Mouse (Mus musculus) cerebellum, adult 9-10 months (tissue): Measurements from ENCODE around the gene Cdc34.
"Not testable (repeated sequence)": the region's sequence is repeated elsewhere in the genome, so short reads cannot be mapped to it uniquely, and the experiment has no call there.

Experiments used
- DNase-seq: peaks from one replicate; pipeline ENCODE4 v3.0.0; 2022

Gene Cdc34

DNA sequence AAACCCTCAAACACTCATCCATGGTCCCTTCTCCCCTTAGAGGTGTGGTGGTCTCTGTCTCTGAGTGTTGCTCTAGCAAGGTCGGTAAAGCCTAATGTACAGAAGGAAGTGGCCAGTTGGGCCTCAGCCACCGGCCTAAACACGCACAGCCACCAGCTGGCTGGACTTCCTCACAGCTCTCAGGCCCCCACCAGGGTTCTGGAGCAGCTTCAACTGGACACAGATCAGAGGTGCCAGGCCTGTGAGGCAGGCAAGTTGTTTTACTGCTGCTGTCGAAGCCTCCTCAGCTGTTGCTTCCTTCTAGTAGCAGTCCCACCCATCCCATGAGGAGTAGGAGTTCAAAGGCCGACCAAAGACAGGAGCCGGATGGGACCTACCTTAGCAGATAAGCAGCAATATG is 15.9 kb downstream of the Cdc34 start:
- peak; percentile 91 for DNase-seq

DNA sequence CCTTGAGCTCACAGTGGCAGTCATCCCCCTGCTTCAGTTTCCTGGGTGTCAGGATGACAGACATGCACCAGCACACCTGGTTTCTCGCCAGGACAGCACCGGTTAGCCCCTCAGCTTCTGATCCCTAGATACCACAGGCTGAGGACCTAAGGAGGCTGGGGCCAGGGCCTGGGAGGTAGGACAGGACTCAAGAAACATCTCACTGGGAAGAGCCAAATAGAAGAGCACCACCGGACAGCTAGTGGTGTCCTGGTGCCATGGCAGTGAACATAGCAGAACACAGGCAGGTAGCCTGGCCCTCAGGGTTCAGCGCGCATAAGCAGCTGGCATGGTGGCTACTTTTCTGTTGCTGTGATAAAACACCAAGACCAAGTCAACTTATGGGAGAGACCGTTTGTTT is 16.5 kb downstream of the Cdc34 start:
- peak; percentile 53 for DNase-seq

DNA sequence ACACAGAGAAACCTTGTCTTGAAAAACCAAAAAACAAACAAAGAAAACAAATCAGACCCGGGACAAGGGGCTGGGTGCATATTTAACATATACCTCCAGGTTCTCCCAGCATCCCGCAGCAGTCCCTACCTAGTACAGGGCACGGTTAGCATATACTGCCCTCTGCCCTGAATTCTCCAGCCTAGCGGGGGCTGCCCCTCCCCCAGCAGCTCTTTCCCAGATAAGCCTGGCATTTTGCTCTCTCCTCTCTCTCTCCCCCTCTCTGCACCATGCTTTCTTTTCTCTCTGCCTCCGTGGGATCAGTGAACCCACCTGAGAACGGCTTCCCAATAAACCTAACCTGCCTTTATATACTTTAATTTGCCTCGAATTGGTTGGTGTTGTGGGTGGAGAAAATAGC is 18.7 kb downstream of the Cdc34 start:
- no peak for DNase-seq

DNA sequence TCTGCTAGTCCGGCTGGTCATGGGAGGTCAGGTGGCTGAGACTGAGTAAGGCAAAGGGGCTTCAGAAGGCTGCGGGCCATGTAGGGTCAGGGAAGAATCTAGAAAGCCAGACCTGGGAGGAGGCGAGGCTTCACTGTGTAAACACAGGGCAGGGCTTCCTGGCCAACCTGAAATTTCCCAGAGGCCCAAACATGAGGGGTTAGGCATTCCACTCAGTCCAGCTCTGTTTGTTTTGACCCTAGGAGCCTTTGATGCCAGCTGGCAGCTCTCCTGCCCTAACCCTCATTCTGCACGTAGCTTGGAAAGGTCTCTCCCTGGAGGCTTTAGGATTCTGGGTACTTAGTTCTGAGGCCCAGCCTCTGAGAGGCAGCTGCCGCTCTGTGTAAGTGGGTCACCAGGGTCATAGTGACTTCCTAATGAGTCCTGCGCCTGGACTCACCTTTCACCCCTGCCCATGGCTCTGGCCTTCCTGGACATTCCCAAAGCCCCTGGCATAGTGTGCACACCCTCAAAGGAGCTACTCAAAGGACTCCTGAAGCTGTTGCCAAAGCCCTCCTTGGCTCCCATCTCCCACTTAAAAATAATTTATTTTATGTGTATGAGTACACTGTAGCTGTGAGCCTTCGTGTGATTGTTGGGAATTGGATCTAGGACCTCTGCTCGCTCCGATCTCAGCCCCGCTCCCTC is 19.6 kb downstream of the Cdc34 start:
- DNase-seq, result peak; percentile 62

DNA sequence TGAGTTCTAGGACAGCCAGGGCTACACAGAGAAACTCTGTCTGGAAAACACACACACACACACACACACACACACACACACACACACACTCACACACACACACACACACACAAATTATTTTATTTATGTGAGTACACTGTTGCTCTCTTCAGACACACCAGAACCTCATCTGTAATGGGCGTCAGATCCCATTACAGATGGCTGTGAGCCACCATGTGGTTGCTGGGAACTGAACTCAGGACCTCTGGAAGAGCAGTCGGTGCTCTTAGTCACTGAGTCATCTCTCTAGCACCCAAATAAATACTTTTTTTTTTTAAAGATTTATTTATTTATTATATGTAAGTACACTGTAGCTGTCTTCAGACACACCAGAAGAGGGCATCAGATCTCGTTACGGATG is 21.0 kb downstream of the Cdc34 start:
- DNase-seq, result not testable (repeated sequence)

DNA sequence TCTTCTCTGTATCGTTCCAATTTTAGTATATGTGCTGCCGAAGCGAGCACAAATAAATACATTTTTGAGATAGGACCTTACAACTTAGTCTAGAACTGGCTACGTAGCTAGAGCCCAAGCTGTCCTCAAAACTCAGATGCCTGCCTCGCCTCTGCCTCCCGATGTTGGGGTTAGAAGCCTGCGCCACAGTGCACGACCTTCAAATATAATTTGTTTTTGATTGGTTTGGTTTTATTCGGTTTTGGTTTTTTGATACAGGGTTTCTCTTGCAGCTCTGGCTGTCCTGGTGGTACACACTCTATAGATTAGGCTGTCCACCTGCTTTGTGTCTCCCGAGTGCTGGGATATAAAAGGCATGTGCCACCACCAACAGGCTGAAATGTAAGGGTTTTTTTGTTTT is 21.5 kb downstream of the Cdc34 start:
- peak; percentile 58 for DNase-seq

DNA sequence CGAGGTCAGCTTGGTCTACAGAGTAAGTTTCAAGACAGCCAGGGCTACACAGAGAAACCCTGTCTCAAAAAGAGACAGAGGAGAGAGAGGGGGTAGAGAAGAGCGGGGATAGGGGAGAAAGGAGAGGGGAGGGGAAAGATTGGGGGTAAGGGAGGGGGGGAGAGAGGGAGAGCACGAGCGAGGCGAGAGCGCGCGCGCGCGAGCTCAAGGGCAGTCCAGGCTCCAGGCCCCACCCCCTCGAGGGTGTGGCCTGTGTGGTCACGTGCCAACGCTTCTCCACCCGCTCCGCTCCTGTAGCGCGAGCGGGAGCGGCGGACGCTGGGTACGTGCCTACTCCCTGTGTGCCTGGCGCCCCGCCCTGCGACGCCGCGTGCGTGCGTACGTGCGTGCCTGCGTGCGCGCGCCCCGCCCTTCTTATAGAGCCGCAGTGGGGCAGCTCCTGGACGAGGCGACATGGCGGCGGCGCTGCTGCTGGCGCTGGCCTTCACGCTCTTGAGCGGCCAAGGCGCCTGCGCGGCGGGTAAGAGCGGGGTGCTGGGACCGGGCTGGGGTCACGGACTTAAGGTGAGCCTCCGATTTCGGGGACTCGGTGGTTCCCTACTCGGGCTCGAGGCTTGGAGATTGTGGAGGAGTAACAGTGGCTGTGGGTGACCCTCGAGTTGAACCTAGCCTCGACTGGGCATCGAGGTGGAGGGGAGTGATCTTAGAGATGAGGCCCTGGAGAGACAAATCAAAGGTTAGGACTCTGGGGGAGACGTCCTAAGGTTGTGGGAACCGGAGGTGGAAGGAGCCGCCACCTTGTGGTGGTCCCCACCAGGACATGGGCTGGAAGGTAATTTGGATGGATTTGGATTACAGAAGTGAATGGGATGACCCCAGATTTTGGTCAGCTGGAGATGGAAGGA is 22.3 kb downstream of the Cdc34 start, which contains the start of gene Bsg:
Gene Bsg, plus strand, starts transcription at position 427 of the 905 bp plus-strand sequence.
- peak; percentile 99 for DNase-seq

DNA sequence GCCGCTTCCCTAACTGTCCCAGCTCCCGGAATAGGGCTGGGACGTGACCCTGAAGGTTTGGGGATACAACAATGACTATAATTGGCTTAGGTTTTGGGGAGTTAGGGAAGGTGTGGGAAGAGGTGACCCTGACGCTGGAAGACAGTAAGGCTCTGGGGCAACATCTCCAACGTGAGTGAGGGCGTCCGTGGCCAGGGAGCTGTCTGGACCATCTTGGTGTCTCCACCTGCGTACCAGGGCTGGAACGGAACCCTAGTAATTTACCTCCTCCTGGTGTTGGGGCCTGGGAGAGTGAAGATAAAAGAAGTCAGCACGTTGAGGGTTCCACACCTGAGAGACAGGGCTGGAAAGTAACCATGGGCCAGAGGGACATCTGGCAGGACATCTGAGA is 23.0 kb downstream of the Cdc34 start:
- no peak for DNase-seq

DNA sequence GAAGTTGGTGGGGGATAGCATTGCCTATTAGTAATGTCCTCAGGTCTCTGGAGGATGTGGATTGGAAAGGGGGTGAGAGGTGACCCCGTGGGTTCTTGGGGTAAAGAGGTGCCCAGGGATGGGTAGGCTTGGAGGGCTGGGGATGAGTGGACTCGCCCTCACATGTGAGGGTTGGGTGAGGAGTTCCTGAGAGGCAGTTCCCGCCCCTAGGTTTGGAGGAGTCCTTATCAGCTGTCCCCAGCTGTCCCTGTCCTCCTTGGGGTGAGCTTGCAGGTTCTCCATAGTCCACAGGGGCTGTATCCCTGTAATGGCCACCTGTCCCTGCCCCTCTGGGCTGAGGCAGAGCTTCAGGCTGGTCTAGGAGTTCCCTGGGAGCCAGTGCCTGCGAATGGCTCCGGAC is 24.0 kb downstream of the Cdc34 start:
- peak; percentile 59 for DNase-seq

DNA sequence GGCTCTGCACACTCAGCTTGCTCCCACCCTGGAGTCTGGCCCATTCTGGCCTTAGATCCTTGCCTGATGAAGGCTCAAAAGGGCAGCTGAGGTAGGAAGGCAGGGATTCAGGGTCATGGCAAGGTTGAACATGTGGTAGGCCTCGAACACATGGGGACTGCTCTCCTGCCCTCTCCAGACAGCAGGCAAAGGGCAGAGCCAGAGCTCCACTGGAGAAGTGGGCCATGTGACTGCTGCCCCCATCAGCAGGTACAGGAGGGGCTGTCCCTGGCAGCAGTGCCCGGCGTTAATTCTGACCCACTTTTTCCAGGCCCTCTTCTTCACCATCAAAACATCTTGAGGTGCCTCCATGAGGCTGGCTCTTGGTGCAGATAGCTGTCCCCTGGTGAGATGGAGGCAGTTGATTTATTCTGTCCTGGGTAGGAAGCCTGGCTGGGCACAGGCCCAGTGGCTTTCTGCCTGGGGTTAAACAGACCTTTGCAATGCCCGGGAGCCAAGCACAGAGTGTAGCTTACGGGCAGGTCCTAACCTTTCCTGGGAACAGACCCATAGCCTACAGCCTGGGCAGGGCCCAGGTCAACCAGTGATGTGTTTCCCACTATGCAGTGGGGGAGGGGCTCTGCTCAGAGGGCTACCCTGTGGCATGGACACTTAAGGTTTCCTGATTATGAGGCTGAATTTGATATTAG is 24.6 kb downstream of the Cdc34 start:
- DNase-seq, result peak; percentile 75

DNA sequence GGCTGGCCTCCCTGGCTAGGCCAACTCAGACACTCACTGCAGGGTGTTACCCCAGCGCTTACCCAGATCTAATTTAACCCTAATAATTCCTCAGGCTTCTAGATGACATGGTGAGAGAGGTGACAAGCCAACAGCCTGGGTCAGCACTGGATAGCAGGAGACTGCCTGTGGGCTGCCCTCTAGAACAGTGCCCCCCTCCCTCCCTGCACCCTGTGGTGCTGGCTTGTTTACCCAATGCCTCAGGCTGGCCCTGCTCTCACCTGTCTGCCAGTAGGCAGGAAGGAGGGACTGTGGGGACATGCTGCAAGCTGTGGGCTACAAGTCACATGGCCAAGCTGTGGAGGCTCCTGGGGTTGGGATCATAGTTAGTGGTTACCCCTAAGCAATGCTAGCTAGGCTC is 25.2 kb downstream of the Cdc34 start:
- DNase-seq, result peak; percentile 84

DNA sequence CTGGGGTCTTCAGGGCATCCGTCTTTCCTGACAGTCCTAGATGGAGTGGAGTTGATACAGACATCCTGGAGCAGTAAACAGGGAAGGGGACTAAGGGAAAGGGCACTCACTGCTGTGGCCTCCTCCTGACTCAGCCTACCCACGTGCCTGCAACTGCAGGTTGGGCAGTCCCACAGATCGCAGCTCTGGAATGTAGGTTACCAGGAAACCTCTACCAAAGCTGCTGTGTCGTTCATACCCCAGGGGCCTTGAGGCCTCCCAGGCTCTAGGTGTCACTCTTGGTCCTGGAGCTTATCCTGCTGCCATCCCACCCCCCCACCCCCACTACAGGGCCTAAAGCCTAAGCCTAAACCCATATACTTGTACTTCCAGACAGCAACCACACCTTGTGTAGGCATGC is 25.8 kb downstream of the Cdc34 start:
- DNase-seq, result peak; percentile 50

DNA sequence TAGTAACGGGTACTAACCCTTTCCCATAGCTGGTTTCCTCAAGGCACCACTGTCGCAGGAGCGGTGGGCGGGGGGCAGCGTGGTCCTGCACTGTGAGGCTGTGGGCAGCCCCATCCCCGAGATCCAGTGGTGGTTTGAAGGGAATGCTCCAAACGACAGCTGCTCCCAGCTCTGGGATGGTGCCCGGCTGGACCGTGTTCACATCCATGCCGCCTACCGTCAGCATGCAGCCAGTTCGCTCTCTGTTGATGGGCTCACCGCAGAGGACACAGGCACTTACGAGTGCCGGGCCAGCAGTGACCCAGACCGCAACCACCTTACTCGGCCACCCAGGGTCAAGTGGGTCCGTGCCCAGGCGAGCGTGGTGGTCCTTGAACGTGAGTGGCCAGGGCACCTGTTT is 26.7 kb downstream of the Cdc34 start:
- DNase-seq, result no peak

DNA sequence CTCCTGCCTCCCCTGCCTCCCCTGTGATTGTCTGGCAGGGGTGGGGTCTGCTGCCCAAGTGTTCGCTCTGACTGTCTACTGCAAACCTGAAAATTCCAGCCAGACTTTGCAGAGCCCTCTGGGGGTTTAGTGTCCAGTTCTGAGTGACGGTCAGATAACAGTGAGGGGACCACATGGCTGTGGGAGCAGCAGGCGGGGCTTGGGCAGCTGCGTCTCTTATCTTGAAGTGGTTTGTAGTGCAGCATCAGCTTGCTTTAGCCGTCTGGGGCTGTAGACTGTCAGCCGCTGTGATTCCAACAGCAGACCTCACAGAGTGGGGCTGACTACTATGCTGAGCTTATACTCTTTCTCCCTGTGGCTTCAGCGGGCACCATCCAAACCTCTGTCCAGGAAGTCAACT is 27.3 kb downstream of the Cdc34 start:
- DNase-seq, result no peak

DNA sequence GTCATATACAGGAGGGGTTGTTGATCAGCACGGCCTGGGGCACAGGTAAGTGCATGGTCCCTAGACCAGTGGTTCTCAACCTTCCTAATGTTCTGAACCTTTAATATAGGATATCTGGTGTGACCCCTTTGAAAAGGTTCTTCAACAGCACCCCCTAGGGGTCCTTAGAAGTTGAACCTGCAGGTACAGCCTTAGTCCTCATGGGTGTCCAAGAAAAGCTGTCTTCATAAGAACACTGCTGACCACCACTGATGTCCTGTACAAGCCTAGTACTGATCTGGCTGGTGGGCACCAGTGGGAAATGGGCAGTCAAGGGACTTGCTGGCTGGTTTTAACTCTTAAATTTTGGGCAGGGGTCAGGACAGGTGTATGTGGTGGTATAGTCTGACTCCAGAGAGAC is 30.0 kb downstream of the Cdc34 start:
- peak; percentile 49 for DNase-seq

DNA sequence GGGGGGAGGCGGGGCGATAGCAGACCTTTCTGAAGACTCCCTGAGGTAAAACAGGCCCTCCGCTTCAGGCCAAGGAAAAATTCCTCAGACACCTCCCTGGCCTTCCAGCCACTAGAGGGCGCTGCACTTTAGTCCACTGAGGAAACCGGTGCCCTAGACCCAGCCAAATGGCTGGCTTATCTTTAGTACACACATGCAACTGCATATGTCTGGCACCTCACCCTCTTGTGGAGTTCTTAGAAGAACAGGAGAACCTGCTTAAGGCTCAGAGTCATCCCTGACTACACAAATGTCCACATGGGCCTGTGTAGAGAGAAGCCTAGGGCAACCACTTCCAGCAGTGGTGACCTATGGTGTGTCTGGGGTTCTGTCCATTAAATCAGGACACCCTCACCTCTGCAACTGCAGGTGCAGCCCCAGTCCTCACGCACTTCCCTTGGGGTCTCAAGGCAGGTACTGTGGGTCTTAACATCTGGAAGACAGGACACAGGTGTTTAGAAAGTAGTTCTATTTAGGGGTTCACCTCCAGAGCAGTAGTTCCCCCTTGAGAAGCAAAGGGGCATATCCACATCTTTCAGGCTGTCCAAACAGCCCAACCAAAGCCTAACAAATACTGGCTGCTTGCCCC is 30.6 kb downstream of the Cdc34 start:
- DNase-seq, result peak; percentile 85

DNA sequence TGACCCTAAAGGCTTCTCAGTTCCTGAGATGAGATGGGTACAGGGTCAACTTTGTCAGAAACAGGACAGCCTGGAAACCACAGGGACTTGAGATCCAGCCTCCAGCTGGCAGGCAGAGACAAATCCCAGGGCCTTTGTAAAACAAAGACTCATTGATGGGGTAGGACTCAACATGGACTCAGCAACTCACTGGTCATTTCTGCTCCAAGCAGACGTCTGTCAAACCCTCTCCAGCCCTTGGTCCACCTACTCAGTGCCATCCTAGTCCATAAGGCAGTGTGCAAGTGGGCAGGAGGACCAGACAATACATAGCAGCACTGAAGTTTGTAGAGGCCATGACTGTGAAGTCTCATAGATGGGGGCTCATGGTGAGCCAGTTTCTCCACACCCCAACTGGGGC is 31.2 kb downstream of the Cdc34 start:
- no peak for DNase-seq

DNA sequence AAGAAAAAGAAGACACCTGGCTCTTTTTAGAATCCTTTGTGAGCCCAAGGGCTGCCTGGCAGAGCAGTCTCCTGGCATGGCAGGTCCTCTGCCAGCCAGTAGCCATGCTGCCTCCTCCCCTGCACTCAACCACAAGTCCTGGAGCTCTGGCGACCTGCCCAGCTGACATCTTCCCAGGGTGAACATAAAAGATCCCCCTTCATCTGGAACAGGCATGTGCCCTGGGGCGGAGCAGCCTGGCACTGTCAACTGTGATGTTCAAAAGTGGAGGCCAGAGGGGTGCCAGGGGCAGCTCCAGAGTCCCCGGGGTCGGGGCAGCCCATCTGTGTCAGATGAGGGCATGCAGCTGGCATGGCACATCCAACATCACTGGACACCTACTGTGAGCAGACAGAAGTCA is 33.0 kb downstream of the Cdc34 start:
- DNase-seq, result peak; percentile 70

DNA sequence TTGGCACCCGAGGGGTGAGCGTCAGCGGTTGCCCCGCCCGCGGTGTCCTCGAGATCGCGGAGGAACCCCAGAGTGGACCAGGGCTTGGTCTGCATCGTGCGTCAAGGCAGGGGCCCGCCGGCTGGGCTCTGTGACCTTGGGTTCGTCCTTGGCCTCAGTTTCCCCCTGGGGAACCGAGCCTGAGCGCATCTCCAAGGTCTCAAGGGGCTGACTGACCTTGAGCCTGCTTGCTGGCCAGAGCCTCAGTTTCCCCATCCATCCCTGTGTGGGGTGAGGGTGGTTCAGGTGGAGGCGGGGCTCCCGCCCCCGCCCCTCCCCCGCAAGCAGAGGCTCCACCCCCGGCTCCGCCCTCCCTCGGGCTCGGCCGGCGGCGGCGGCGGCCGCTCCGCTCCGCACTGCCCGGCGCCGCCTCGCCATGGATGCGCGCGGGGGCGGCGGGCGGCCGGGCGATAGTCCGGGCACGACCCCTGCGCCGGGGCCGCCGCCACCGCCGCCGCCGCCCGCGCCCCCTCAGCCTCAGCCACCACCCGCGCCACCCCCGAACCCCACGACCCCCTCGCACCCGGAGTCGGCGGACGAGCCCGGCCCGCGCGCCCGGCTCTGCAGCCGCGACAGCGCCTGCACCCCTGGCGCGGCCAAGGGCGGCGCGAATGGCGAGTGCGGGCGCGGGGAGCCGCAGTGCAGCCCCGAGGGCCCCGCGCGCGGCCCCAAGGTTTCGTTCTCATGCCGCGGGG is 34.4 kb downstream of the Cdc34 start, which contains the start of gene Hcn2:
Gene Hcn2, plus strand, starts transcription at position 381 of the 734 bp plus-strand sequence.
- DNase-seq, result peak; percentile 77

DNA sequence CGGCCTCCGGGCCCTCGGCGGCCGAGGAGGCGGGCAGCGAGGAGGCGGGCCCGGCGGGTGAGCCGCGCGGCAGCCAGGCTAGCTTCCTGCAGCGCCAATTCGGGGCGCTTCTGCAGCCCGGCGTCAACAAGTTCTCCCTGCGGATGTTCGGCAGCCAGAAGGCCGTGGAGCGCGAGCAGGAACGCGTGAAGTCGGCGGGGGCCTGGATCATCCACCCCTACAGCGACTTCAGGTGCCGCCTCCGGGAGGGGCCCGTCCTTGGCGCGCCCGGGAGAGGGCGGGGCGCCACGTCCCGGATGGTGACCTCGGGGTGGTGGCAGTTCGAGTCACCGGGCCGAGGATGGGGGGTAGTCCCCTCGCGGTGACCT is 35.0 kb downstream of the Cdc34 start:
- DNase-seq, result peak; percentile 76

DNA sequence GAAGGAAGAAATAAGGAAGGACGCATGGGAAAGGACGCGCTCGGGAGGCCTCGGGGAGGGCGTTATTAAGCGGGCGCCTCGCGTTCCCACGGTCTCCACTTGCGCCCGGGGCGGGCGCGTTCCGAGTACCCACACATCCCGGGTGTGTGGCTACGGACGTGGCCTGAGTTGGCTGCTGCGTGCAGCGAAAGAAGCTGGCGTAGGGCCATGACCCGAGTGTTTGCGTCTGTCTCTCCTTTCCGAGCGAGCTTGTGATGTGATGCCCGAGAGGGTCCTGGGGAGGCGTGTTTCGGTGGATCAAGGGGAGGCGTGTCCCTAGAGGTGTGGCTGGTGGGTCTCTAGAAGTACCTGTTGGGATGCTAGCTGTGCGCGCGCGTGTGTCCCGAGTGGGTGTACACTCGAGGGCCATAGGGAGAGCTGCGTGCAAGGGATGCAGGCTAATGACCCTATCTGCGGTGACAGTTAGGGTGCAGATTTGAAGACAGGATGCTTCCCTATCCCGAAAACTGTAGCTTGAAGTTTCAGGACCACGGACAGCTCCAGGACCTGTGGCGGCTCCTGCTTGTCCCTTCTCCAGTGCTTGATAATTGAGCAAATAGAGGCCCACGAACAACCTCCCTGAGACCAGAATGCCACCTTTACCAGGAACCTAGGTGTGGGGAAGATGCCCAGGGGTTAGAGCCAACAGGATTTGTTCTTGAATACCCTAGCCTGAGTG is 35.8 kb downstream of the Cdc34 start:
- peak; percentile 74 for DNase-seq

DNA sequence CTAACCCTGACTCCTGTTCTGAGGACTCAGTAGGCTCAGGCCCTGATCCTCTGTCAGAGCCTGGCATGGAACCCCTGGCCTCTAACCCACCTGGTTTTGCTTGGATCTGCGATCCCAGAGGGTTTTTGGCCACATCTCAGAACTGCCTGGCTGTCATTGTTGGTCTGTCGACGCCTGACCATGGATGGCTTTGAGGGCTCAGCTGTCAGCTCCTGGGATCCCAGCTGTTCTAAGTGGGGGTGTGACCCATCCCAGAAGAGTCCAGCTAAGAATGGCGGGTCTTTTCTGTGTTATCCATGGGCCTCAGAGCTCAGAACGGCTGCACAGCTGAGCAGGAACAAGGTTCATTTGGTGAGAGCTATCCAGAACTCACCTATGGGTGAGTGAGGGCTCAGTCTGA is 39.1 kb downstream of the Cdc34 start:
- no peak for DNase-seq
